Mouse (Mus musculus) kidney, postnatal 0 days (tissue): ENCODE results near the gene Sarnp. TPM values are rescaled to one million over a fixed set of nuclear protein-coding genes. Genes with fewer than 3 reads are reported as not detected.
A peak's percentile ranks its signal among the peaks of the same experiment; 100 is the strongest.

ENCODE experiments used
- ATAC-seq: fragments of 200-750 bp; cut with Nextera tagmentation; replicated peaks from 2 replicates; pipeline ENCODE4 v1.8.0; 2017; ENCODE audit warnings: low read depth, moderate number of reproducible peaks, moderate TSS enrichment, moderate library complexity; ENCODE audit not compliant: low FRiP score
- DNase-seq: peaks from one replicate; pipeline ENCODE4 v3.0.0-alpha.2; 2016; ENCODE audit warnings: low spot score
- H3K27ac ChIP-seq: fragments of 300-500 bp; sonication (generic); 2 replicates; pipeline ENCODE4 v1.5.1; 2014; ENCODE audit warnings: mild to moderate bottlenecking
- H3K27me3 ChIP-seq: fragments of 300-500 bp; sonication (generic); 2 replicates; pipeline ENCODE4 v1.6.1; 2014; ENCODE audit warnings: low read length, mixed read lengths; ENCODE audit not compliant: insufficient read depth
- H3K36me3 ChIP-seq: fragments of 300-500 bp; sonication (generic); 2 replicates; pipeline ENCODE4 v1.6.1; 2014; ENCODE audit warnings: low read length, mixed read lengths; ENCODE audit not compliant: insufficient read depth
- H3K4me1 ChIP-seq: fragments of 300-500 bp; sonication (generic); replicated peaks from 2 replicates; pipeline ENCODE4 v1.6.1; 2014; ENCODE audit warnings: antibody characterized with exemption, low read length, mixed read lengths; ENCODE audit not compliant: insufficient read depth
- H3K4me2 ChIP-seq: fragments of 300-500 bp; sonication (generic); 2 replicates; pipeline ENCODE4 v1.6.1; 2014; ENCODE audit warnings: mild to moderate bottlenecking, low read length, moderate library complexity, mixed read lengths
- H3K4me3 ChIP-seq: fragments of 300-500 bp; sonication (generic); replicated peaks from 2 replicates; pipeline ENCODE4 v1.5.1; 2014; ENCODE audit warnings: low read depth, low read length
- H3K9ac ChIP-seq: fragments of 300-500 bp; sonication (generic); 2 replicates; pipeline ENCODE4 v1.6.1; 2014; ENCODE audit warnings: low read depth, low read length
- H3K9me3 ChIP-seq: fragments of 300-500 bp; sonication (generic); replicated peaks from 2 replicates; pipeline ENCODE4 v1.6.1; 2016; ENCODE audit warnings: low read length, inconsistent platforms, mixed read lengths
- CTCF ChIP-seq: IDR thresholded peaks from 2 replicates; pipeline ENCODE4 v1.5.1; 2016; ENCODE audit warnings: antibody characterized with exemption, low read depth, mild to moderate bottlenecking, moderate library complexity
- WGBS: fragments of 180-500 bp; shearing (Covaris S2); extraction: QIAGEN DNeasy Blood & Tissue Kit; methylation state at CpG from one replicate; pipeline ENCODE4 v1.1.7; 2014; 5-methylcytosine and 5-hydroxymethylcytosine counted together
- polyA plus RNA-seq: library from polyadenylated mRNA; unstranded; fragments of >200 nt; fragmentation: Nextera tagmentation; extraction: Ambion mirVana; gene quantifications from 2 replicates; pipeline ENCODE4 v1.2.1, GENCODE M21; 2015

The Sarnp gene
- polyA plus RNA-seq, 1 experiment from 2014 or later = 164 TPM

- H3K9ac ChIP-seq = peak overlapping the region; percentile 85
- H3K4me3 ChIP-seq = peak overlapping the region; percentile 74
- no peaks in the 10 kb centered on the region for H3K9me3 ChIP-seq
- peak; percentile 93 for ATAC-seq
- peak; percentile 49 for TF ChIP-seq CTCF
- H3K4me1 ChIP-seq = peaks cover 33% of the 10 kb centered on the region
- peak overlapping the region; percentile 72 for H3K4me2 ChIP-seq
- peaks cover 10% of the 10 kb centered on the region; the same call in 1 of the 2 replicates for H3K36me3 ChIP-seq
- peak overlapping the region; percentile 98 for H3K27ac ChIP-seq
- WGBS = 1% methylated on average over 69 of the region's 70 CpGs
- no peaks in the 10 kb centered on the region for H3K27me3 ChIP-seq
- peak; percentile 99 for DNase-seq
Observed at GRCm38 (mm10) chr10:128805092-128806000, 11.8 kb upstream of the Sarnp start.

GRCm38 (mm10) chr10:128806086-128806485, 11.0 kb upstream of the Sarnp start:
- TF ChIP-seq CTCF = no peak
- DNase-seq (no peak), ATAC-seq (no peak)
- peak overlapping the region; percentile 85 for H3K9ac ChIP-seq
- H3K27me3 ChIP-seq = no peaks in the 10 kb centered on the region
- WGBS = 41% methylated on average over 6 of the region's 6 CpGs
- H3K9me3 ChIP-seq = no peaks in the 10 kb centered on the region
- H3K4me3 ChIP-seq = peak overlapping the region; percentile 74
- no peak overlapping the region for H3K27ac ChIP-seq
- peaks cover 33% of the 10 kb centered on the region for H3K4me1 ChIP-seq
- H3K4me2 ChIP-seq = peak overlapping the region; percentile 72
- H3K36me3 ChIP-seq = peaks cover 6% of the 10 kb centered on the region; the same call in 1 of the 2 replicates

GRCm38 (mm10) chr10:128807018-128807417, 10.1 kb upstream of the Sarnp start:
- DNase-seq (no peak), ATAC-seq (no peak)
- no peaks in the 10 kb centered on the region; the same call in 1 of the 2 replicates for H3K36me3 ChIP-seq

GRCm38 (mm10) chr10:128820217-128820616, 3.1 kb downstream of the Sarnp start:
- Histone ChIP-seq H3K27ac (no peak overlapping the region), H3K27me3 (no peaks in the 10 kb centered on the region), H3K4me1 (peaks cover 4% of the 10 kb centered on the region; the same call in 1 of the 2 replicates), H3K9me3 (no peaks in the 10 kb centered on the region), H3K36me3 (peaks cover 29% of the 10 kb centered on the region), H3K9ac (no peak overlapping the region), H3K4me2 (no peak overlapping the region), H3K4me3 (no peak overlapping the region)
- ATAC-seq = no peak
- TF ChIP-seq CTCF = no peak
- no peak for DNase-seq
- WGBS = 85% methylated on average over 4 of the region's 4 CpGs

More at GRCm38 (mm10) chr10:128807018-128807417, 10.1 kb upstream of the Sarnp start:
- no peak for TF ChIP-seq CTCF
- Histone ChIP-seq H3K4me3 (peak overlapping the region; percentile 74), H3K27me3 (no peaks in the 10 kb centered on the region), H3K9me3 (no peaks in the 10 kb centered on the region), H3K27ac (no peak overlapping the region), H3K4me1 (peaks cover 33% of the 10 kb centered on the region), H3K9ac (0 out of 2 replicates have a peak overlapping the region, but pooled peaks have one; percentile 23), H3K4me2 (peak overlapping the region; percentile 72)
- WGBS = 84% methylated on average over 8 of the region's 8 CpGs

GRCm38 (mm10) chr10:128821358-128822056, 4.4 kb downstream of the Sarnp start, which contains the start of gene Ormdl2:
Gene Ormdl2 (minus strand): TSS chr10:128821645.
- peak within 1 kb of the TSS; percentile 82 for H3K9ac ChIP-seq
- ATAC-seq (peak; percentile 100), DNase-seq (peak; percentile 100)
- peak within 1 kb of the TSS; percentile 94 for H3K4me3 ChIP-seq
- 1% methylated on average over 46 of the region's 46 CpGs for WGBS
- no peaks in the 10 kb centered on the region for H3K9me3 ChIP-seq
- H3K4me1 ChIP-seq = peaks cover 4% of the 10 kb centered on the region; the same call in 1 of the 2 replicates
- H3K36me3 ChIP-seq = peaks cover 18% of the 10 kb centered on the region
- peak within 1 kb of the TSS; percentile 60; the same call in 1 of the 2 replicates for H3K27ac ChIP-seq
- peak within 1 kb of the TSS; percentile 87 for H3K4me2 ChIP-seq
- no peaks in the 10 kb centered on the region for H3K27me3 ChIP-seq
- peak; percentile 30; the same call in 1 of the 2 replicates for TF ChIP-seq CTCF

- TF ChIP-seq CTCF = no peak
- H3K9me3 ChIP-seq = no peaks in the 10 kb centered on the region
- H3K4me2 ChIP-seq = peak overlapping the region; percentile 87
- peaks cover 13% of the 10 kb centered on the region for H3K36me3 ChIP-seq
- H3K4me1 ChIP-seq = peaks cover 4% of the 10 kb centered on the region; the same call in 1 of the 2 replicates
- H3K27me3 ChIP-seq = no peaks in the 10 kb centered on the region
- H3K4me3 ChIP-seq = peak overlapping the region; percentile 94
- ATAC-seq (no peak), DNase-seq (no peak)
- H3K9ac ChIP-seq = peak overlapping the region; percentile 82
- 3% methylated on average over 13 of the region's 13 CpGs for WGBS
- H3K27ac ChIP-seq = peak overlapping the region; percentile 60; the same call in 1 of the 2 replicates
Observed at GRCm38 (mm10) chr10:128822135-128822534, 5.0 kb downstream of the Sarnp start.
